Mouse (Mus musculus) cerebral cortex, adult 2 months (tissue): ENCODE measurements around the gene Serpinb1b.

Experiments used
- WGBS: fragments of 180-500 bp; shearing (Covaris S2); methylation state at CpG from one replicate; pipeline ENCODE4 v1.1.7; 2018; 5-methylcytosine and 5-hydroxymethylcytosine counted together

Serpinb1b gene

DNA sequence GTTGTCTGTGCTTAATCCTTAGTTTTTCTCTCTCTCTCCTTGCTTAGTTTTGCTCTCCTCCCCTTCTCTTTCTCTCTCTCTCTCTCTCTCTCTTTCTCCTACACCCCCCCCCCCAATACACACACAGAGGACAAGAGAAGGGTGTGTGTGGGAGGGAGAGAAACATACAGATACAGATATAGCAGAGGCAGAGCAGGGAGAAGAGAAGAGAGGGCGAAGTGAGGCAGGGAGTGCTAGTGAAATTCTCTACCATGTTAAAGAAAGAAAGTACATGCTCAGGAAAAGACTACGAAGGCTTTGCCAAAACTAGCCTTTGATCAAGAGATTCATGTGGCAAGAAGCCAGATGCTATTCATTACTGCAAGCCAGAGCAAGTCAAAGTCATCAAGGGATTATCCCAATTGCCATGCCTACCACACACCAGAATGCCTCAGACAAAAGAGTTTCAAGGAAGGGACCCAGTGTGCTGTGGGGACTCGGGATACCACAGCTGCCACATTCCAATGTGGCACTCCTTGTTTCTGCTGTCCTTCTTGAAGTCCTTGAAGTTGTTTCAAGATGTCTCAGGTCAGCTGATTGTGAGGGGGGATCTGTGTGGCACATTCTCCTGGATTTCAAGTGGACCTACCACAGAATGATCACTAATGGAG, at the start of gene Serpinb1b:
TSS of gene Serpinb1b (plus strand) at position 520 of the 650 bp plus-strand sequence.
- 33% methylated on average over 3 of the region's 3 CpGs for WGBS

DNA sequence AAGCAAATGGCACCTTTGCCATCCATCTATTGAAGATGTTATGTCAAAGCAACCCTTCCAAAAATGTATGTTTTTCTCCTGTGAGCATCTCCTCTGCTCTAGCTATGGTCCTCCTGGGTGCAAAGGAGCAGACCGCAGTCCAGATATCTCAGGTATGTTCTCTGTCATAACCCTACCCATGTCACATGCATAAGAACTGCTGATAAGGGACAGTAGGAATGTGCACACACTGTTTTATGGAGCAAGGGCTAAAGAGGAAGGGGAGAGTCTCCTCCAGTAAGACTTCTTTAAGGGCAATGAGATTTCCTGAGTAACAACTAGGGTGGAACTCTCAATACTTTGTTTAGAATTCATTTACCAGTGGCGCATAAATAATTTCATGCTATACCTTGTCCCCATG, 48.9 kb upstream of the Serpinb1b start:
- 97% methylated on average over 2 of the region's 2 CpGs for WGBS

DNA sequence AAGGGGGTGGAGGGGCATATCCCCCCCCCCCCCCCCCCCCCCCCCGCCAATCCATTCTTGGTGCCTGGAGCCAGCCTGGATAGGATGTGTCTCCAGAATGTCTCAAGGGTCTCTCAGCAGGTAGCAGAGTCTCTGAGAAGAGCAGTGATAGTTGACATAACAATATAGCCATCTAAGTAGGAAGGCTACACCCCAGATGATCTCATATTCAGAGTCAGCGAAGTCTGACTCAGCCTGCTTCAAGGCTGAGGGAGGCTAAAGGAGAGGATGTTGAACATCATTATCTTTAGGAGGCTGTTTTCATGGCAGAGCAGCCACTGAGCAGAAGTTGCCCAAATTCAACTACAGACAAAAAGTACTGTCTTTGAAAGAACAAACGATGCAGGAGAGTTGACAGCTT, 48.1 kb upstream of the Serpinb1b start:
- WGBS: 64% methylated on average over 3 of the region's 3 CpGs

DNA sequence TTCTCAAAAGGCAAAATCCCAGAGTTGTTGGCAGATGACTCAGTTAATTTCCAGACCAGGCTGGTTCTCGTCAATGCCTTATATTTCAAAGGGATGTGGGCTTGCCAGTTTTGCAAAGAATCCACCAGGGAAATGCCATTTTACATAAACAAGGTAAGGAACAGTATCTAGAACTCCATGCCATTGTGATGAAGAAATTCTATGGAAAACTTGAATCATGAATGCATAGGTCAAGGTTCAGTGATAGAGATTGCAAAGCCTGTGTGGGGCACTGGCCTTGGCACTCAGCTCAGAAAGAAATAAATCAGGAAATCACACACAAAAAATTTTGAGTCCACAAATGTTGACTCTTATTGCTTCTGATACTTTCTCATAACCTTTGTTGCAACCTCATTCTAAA, 42.9 kb upstream of the Serpinb1b start:
- 69% methylated on average over 1 of the region's 1 CpGs for WGBS

DNA sequence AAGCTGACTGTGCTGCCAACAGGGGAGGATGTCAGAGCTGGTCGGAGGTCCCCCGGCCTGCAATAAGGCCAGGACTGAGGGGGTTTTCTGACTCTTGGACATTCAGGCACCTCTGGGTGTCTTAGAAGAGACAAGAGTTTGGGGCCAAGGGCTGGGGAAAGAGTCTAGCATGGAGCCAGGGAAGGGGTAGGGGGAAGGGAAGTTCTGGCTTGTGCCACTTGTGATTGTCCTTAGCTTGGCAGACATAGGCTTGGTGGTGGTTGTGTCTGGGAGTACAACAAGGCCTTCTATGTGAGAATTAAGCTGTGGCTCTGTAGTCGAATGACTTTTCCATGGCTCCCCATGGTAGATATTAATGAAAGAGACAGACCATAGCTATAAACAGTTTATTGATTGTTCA, 34.8 kb upstream of the Serpinb1b start:
- WGBS: 96% methylated on average over 3 of the region's 3 CpGs

DNA sequence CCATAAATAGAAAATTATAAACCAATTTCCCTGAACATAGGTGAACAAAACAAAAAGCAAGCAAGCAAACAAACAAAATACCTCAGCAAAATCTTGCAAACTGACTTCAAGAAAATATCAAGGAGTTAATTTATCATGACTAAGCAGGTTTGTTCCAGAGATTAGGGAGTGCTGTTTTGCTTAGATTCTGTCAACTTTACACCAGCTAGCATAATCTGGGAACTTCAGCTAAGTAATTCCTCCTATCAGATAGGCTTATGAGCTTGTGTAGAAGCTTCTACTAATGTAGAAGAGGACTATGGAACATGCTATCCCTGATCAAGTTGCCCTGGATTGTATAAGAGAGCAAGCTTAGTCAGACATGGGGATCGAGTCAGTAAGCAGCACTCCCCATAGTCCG, 31.1 kb upstream of the Serpinb1b start:
- 87% methylated on average over 2 of the region's 2 CpGs for WGBS

DNA sequence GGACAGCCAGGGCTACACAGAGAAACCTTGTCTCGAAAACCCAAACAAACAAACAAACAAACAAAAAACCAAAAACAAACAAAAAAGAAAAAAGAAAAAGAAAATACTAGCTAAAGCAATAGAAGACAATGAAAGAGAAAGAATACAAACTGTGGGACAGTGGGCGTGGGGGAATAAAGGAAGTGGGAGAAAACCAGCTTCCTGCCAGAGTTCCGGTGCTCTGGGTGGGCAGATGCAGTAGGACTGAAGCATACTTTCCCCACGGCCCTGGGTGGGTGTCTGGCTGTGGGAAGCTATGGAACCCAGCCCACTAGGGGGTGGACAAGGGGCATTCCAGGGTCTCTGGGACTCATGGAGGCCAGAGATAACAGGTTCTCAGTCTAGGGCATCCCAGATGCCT, 30.2 kb upstream of the Serpinb1b start:
- WGBS: 62% methylated on average over 4 of the region's 4 CpGs

DNA sequence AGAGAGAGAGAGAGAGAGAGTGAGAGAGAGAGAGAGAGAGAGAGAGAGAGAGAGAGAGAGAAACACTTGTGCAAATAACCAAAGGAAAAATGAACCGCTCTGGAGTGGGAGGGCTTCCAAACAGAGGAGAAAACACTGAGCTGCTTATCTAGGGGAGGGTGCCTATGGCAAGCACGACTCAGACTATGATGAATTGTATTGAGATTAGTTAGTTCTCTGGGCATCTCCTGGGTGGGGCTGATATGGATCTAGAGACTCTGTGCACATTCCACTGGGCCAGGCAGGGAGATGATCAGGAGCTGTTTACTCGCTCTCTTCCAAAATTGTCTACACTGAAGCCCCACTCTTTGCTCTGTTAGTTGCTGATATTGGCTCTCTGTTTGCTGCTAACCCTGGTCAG, 26.7 kb upstream of the Serpinb1b start:
- WGBS: 82% methylated on average over 3 of the region's 3 CpGs

DNA sequence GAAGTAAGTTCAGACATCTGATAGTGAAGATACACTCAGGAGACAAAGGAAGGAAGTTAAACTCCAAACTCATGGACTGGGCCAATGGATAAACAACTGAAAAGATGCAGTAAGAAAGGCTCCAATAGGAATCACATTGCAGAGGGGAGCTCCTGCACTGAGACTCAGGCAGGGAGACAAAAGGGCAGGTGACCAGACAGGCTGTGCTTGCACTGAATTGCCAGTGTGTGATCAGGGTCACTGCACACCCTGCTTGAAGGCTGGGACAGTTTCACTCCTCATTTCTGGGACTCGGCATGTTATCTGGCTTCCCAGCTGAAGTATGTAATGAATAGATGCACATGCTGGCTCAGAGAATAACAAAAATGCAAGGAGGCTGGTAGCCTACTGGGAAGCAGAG, 15.3 kb upstream of the Serpinb1b start:
- 73% methylated on average over 1 of the region's 1 CpGs for WGBS

DNA sequence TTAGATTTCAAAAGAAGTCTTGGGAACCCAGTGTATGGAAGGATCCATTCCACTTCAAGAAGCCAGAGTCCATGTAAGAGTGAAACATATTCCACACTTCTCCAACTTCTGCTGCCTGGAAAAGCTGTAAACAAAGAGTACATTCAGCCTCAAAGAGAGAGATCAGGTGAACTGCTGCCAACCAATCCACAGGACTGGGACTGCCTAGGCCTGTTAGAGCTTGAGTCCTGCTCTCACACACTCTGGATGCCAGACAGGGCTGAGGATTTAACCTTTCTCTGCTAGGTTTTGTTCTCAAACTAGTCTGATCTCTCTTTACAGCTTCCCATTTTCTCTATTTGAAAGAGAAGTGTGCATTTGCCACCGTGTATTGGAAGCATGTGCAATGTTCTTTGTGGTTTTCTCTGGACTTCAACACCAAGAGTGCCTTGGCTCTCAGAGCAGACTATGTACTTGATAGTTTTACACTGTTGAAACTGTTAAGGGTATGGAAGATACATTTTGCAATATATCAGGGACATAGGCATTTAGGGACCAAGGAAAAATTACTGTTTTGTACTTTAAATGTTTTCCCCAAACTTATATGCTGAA, 10.9 kb upstream of the Serpinb1b start:
- WGBS: 41% methylated on average over 1 of the region's 1 CpGs

DNA sequence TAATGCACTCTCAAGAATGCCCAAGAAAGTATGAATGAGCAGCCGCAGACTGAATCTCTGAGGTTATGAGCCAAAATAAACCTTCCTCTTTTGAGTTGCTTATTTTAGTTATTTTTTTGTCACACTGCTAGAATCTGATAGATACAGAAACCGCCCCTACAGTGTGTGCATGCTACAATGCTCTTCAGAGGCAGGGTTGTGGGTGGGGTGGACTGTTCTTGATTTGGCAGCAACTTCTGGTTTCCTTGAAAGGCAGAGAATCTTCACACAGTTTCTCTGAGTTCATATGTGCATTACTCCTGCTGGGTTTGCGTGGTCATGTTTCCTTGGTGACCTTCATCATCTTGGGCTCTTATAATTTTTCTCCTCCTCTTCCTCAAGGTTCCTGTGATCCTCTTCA, 10.2 kb upstream of the Serpinb1b start:
- WGBS: 42% methylated on average over 3 of the region's 3 CpGs

DNA sequence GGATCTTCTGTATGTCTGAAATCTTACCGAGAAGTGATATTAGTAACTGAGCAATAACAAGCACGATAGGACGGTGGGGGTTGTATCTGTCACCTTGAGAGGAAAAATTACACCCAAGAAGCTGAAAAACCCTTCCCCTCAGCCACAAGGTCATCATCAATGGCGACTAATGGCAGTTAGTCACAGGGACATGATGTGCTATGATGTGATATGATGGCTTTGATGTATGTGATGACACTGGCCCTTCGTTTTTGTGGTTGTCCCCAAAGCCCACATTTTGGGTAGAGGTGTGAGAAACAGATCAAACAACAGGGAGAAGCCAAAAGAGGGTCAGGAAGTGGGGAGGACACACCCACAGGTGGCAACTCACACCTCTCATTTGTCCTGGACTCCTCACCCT, 6.6 kb upstream of the Serpinb1b start:
- WGBS: 86% methylated on average over 5 of the region's 5 CpGs

DNA sequence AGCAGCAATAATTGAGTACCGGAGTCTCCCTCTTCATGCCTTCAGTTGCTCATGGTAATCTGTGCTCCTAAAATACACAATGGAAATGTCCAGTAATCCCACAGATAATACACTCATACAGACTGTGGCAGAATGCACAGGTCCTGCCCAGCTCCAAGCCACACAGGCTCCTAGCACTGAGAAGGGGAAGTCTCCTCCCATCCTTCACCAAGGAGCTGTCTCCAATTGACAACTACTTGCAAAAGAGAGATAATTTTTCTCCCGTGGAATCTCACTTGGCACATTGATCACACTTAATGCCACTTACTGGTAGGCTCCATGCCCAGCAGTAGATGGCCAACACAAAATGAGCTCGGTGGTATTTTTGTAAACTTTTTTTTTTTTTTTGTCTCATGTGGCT, 2.1 kb upstream of the Serpinb1b start:
- 54% methylated on average over 3 of the region's 3 CpGs for WGBS

DNA sequence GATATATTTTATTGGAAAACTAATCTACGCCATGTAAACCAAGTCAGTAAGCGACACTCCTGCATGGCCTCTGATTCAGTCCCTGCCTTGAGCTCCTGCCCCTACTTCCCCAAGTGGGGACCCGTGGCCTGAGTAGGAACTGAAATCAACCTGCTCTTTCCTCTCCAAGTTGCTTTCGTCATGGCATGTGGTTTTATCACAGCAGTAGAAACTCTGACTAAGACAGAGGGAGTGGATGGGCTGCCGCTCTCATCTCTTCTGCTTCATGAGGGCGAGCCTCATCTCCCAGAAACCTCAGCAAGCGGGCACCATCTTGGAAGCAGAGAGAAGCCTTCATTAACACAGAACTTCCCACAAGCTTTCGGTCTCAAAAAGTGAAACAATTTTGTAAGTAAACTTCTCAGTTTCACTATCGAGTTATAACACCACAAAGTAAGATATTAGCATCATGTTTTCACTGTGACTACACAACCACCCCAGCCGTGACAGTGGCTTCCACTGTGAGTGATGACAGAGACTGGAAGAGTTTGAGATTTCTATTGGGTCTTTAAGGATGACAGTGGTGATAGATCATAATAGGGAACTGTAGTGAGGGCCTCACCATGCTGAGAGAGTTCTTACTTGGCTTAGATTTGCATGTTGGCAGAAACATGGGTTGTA, 1.2 kb upstream of the Serpinb1b start:
- 91% methylated on average over 10 of the region's 10 CpGs for WGBS

DNA sequence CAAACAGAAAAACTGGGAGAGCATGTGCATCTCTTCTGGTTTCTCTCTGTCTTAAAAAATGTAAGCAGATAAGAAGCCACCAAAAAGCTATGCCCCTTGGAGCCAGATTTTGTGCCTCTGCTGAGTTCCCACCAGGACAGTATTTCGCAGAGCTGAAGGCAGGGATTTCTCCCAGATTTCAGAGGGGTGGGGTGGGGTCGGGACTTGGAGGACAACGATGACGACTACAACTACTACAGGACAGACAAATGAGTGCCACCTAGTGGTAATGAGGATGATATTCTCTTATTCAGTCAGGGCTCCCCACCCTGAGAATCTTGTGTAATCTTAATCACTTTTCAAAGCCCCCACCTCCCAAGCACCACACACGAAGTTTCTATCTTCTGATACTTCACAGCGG, 1.0 kb downstream of the Serpinb1b start:
- WGBS: 24% methylated on average over 6 of the region's 6 CpGs

DNA sequence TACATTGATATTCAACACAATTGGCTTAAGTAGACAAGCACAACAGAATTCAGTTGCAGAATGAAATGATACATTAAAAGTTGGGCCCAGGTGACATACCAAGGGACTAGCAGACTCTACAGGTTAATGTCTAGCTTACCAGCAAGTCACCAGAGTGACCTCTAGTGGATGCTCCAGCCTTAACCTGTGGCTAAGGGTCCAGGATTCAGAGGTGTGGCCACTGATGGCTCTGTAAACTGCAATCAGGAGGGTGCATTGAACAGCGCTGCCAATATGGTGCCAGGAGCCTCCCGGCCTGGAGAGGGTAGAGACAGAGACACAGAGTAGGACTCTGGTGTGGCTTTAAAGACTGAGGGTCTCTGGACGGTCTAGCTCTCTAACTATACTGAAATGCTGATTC, 2.0 kb downstream of the Serpinb1b start:
- WGBS: 47% methylated on average over 3 of the region's 3 CpGs

DNA sequence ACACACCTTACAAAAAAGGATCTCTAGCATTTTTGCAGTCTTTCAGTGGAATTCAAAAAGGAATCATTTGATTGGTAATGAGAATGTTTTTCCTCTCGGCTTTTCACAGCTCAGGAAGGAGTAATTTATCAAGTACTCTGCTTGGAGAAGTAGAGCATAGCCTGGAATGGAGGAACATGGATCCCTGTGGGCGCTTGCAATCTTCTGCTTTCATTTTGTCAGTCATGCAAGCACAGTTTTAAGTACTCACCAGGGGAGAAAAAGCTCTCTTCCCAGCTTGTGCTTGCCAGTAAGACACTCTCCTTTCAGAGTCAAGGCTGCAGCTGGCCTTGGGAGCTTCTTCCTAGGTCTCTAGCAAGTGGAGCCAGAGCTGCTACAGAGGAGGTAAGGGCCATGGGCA, 5.5 kb downstream of the Serpinb1b start:
- WGBS: 59% methylated on average over 2 of the region's 2 CpGs

DNA sequence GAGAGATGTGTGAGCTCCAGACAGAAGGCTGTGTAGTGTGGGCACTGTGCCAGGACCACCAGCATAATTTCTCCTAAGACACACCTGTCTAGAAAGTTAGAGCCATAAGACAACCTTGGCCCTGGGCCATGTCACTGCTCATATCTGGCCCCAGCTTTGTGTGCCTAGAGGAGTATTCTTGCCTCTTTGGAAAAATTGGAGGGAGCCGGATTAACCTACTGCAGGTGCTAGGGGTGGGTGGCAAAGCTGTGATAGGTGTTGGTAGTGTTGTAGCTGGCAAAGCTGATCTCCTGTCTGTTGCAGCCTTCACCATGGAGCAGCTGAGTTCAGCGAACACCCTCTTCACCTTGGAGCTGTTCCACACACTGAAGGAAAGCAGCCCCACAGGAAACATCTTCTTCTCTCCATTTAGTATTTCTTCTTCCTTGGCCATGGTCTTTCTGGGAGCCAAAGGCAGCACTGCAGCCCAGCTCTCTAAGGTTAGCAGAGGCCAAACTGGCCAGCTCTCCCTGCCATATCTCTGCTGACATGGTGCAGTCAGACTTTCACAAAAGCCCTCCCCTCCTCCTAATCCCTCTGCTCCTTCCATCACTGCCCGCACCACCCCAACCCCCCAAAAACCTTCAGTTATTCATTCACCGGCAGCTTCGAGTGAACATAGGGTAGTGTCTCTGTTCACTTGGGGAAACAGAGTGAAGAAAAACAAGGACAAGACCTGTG, 6.8 kb downstream of the Serpinb1b start:
- WGBS: 23% methylated on average over 5 of the region's 5 CpGs

DNA sequence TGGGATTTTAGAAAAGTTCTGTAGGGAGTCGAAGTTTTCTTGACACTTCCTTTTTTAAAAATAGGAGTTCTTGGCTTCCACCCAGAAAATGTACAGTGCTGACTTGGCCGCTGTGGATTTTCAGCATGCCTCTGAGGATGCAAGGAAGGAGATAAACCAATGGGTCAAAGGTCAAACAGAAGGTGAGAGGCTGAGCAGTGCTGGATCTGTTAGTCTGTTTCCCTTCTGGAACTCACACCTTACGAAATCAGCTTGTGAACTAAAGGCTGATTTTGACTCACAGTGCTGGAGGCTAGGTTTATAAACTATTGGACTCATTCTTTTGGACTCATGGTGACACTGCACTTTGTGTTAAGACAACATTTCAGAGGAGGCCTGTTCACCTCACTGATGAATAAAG, 11.2 kb downstream of the Serpinb1b start:
- WGBS: 46% methylated on average over 3 of the region's 3 CpGs

DNA sequence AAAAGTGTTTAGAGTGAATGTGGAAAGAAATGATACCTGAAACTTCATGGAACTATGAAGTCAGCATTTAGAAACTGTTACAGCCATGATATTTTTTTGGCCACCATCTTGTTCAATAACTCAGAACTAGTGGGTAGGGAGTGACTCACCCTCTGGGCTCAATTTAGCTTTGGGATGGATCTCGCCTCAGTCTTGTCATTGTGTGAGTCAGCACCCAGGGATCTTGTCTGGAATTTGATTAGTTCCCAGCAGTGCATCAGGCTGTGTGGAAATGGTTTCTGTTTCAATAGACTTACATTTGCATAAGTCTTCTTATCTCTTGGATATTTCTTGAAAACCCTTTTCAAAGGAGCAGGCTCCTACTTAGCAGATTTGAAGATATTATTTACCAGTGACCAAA, 12.2 kb downstream of the Serpinb1b start:
- WGBS: 29% methylated on average over 1 of the region's 1 CpGs

DNA sequence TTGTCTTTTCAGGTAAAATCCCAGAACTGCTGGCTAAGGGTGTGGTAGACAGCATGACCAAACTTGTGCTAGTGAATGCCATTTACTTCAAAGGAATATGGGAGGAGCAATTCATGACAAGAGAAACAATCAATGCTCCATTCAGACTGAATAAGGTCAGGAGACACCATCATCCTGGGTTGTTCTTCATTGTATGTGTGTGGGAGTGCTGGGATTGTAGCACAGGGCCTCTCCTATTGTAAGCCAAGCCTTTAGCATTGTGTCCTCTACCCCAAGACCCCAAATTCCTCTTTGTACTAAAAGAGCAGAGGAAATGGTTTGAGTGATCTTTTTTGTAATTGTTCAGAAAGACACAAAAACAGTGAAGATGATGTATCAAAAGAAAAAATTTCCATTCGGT, 12.9 kb downstream of the Serpinb1b start:
- 94% methylated on average over 1 of the region's 1 CpGs for WGBS

DNA sequence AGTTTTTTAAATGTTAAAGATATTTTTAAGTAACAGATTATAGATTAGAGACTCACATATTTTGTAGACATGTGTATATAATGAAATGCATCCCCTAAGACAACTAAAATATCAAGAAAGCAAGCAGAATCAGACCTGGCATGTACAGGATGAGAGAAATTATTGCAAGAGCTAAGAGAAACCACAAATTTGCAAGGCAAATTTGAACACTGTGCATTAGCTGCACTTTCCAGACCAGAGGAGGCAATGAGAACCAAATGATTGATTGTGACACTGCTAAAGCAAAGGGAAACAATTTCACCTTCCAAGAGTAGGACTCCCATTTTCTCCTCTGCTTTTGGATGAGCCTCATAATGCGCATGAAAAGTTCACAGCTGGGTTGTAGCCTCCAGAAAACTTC, 17.2 kb downstream of the Serpinb1b start:
- 85% methylated on average over 1 of the region's 1 CpGs for WGBS

DNA sequence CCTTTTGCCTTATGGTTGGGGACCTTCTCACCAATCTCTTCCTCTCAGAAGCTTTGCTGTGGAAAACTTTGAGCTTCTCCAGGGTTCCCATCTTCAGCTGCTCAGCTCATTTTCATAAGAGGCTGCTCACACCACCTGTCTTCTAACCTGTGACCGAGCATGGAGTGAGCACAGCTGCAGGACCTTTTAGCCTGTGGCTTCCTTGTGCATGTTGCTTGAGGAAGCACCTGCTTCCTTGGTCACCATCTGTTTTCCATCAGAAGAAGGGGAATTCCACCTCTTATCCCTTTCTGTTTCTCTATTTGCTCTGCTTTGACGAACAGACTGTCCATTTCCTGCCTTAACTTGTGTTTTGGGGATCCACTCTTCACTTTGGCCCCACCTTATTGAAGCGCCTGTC, 34.7 kb downstream of the Serpinb1b start:
- WGBS: 67% methylated on average over 3 of the region's 3 CpGs
